Mouse (Mus musculus) spleen, postnatal 4 days (tissue): ENCODE measurements around the gene Hp1bp3.

ENCODE experiments used
- DNase-seq, 2 experiments: peaks; one replicate each; pipeline ENCODE4 v3.0.0; 2022; ENCODE audit warnings: low spot score in 2 of 2

Hp1bp3 gene

DNA sequence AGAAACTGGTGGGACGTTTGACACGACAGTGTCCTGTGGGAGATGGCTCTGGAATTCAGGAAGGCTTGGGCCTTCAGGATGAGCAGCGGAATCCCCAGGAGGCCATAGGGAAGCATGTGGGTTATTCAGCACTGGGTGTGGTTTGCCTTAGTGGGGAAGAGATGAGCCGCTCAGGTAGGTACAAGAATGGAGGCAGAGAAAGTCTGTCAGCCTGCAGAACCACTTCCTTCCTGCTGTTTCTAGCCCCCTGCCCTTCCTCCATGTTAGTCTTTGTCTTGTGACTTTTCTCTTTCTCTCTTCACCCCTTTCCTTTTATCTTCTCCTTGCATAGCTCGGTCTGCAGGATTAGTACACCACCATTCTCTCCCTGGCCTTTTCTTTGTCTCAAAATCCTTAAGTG lies 6.3 kb downstream of the Hp1bp3 start:
- DNase-seq, result no peak

DNA sequence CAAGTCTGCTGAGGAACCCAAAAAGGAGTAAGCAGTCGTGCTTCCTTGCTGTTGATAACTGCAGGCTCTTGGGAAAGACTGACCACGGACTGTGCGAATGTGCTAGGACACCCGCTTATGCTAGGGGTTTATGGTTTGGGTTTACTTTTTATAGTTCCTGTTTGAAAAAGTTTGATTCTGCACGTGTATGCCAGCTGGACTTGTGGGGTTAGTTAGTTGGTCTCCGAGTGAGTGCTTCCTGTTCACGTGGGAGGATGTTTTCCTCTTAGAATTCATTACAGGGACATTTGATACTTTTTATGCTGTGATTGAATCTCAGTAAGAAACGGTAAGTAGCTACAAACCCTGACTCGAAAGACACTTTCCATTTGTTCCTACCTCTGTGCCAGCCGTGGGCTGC lies 7.5 kb downstream of the Hp1bp3 start:
- no peak for DNase-seq

DNA sequence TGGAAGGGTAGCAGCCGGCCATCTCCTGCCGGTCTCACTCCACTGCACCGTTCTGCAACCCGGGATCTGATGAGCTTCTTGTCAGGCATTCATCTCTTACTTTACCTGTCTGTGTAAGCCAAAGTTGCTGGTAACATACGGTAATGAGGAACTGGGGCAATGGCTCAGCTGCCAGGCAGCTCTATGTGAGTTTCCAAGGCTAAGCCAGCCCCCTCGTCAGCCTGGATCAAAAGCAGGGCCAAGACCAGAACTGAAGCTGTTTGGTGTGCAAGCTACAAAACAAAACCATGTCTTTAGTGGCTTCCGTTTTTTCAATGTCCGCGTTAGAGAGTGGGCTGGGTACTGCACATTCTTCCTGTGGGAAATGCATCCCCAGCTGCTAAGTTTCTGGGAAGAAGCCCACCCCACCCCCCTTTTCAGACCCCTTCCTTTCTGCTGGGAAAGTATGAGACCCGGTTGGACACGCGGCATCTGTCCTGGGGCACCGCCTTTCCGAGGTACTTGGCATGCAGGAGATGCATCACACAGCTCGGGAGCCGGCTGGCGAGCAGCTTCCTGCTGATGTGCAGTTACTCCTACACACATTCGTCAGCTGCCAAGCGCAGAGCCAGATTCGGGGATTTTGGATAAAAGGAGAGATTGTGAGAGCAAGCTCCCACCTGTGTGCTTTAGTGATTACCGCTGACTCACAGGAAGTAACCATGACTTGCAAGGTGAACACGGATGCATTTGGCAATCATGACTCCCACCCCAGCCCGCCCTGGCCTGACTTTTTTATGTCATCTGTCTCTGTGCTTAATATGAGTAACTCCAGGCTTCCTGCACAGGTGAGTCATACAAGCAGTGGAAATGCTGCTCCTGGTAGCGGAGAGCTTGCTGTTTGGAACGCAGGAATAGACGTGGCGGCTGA lies 30.9 kb downstream of the Hp1bp3 start:
- DNase-seq, result no peak

DNA sequence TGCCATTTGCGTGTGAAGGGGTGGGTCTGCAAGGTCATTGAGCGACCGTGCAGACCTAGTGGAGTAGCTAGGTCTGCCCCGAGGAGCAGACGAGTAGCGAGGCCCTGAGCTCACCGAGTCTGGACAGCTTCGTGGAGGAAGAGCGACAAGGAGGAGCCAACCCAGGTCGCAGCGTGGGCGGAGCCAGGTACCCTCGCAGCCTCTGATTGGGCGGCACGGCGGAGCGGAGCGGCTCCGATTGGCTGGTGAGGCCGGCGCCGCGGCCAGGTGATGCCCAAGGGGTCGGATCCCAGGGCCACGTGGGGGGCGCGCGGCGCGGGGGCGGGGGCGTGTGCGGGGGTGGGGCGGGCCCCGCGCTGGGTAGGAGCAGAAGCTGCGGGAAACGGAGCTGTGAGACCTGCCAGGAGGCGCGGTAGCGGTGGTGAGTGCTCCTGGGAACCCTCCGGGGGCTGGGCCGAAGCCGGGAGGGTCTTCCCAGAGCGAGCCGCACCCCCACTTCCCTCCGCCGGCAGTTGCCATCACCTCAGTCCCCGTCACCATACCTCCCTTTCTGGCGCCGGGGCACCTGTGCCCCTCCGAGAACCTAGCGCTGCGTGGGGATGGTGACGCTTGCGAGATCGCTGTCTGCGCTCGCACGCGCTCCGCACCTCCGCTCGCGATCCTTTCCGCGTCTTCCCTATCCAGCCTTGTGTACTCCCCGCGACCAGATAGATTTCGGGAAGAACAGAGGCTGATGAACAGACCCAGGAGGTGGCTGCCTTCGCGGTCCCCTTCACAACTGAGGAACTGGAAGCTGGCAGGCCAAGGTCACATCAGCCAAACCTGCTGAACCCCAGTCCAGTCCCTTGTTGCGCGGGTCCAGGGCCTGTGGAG lies 34.2 kb downstream of the Hp1bp3 start, which contains the start of the genes Sh2d5 and Kif17:
TSS of gene Sh2d5 (plus strand) at position 316 of the 873 bp plus-strand sequence.
TSS of gene Kif17 (plus strand) at position 348 of the 873 bp plus-strand sequence.
- peak; percentile 76 to 87 for DNase-seq

DNA sequence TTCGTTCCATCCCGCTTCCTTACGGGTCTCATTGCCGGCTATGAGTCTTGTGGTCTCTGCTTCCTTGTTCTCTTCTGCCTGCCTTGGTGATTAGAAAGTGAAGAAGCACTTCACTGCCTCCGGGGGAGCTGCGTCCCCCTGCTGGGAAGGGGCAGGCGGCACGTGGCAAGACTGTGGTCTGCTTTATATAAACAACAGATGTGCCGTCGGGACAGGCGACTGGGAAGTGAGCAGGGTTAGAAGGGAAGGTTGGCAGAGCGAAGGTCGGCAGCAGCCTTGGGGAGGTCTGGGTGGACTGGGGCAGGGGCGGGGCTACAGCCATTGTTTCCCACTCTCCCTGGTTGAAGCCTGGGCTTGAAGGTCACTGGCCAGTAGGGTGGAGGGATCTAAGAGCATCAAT lies 35.7 kb downstream of the Hp1bp3 start:
- no peak for DNase-seq

DNA sequence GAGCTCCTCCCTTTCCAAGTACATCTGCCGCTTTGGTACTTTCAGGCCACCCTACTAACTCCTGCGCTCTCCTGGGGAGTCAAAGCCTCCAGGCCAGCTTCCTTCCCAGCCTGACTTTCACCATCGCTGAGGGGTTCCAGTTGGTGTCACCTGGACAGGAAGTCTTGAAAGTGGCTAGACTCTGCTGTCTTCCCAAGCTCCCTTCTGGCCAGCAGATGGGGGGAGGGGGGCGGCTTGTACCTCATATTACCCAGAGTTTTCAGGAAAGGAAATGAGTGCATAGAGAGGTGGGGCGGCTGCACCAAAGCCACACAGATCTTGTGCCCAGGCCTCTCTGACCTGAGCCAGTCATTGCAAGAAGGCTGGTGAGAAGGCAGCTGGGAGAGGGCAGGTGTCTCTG lies 36.1 kb downstream of the Hp1bp3 start:
- no peak for DNase-seq

DNA sequence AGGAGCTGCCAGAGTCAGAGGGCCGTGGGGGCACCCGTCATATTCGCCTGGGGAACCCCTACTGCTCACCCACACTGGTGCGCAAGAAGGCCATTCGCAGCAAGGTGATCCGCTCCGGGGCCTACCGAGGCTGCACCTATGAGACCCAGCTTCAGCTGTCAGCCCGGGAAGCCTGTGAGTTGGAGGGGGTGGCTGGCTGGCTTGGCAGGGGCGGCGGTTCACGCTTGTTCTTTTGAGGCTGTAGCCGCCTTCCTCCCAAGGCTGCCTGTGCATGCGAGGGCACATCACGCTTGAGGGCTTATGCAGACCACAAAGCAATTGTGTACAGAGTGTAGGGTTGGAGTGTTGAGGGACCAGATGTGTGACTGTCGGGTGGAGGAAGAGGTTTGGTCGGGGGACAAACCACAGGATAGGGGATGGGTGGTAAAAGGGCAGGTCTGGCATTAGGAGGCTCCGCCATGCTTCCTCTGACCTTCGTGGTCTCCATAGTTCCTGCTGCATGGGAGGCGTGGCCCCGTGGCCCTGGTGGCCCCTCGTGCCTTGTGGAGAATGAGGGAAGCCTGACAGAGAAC lies 41.1 kb downstream of the Hp1bp3 start:
- DNase-seq, result peak in 1 of 2 experiments; percentile 16

DNA sequence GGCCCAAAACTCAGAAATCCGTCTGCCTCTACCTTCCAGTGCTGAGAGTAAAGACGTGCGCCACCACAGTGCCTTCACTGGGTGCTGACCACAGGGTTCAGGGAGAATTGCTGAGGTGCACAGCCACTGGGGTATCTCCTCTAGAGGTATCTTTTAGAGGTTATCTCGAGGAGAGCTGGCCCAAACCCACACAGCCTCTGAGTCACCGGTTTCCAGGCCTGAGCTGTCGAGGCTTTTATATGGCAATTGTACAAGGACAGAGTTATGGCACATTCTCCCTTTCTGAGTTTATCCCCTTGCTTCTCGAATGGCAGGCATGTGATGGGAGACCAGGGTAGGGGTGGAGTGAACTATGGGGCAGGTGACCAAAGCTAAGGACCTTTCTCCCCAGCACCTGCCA lies 42.6 kb downstream of the Hp1bp3 start:
- no peak for DNase-seq

DNA sequence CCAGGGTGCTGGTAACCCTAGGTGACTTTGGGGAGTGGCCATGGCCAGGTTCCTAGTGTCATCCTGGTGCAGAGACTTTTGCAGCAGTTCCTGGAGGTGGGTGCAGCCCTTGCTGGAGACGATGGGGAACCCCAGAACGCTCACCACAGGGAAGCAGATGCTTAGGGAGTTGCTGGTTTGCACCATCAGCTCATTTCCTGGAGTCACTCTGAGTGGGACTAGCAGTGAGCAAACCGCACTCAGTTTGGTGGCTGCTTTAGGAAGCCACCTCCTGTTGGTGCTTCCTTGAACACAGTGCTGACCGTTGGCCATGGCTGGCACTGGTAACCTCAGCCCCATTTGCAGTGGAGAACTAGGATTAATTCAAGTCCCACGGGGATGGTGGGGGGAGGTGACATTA lies 43.4 kb downstream of the Hp1bp3 start:
- DNase-seq, result no peak

DNA sequence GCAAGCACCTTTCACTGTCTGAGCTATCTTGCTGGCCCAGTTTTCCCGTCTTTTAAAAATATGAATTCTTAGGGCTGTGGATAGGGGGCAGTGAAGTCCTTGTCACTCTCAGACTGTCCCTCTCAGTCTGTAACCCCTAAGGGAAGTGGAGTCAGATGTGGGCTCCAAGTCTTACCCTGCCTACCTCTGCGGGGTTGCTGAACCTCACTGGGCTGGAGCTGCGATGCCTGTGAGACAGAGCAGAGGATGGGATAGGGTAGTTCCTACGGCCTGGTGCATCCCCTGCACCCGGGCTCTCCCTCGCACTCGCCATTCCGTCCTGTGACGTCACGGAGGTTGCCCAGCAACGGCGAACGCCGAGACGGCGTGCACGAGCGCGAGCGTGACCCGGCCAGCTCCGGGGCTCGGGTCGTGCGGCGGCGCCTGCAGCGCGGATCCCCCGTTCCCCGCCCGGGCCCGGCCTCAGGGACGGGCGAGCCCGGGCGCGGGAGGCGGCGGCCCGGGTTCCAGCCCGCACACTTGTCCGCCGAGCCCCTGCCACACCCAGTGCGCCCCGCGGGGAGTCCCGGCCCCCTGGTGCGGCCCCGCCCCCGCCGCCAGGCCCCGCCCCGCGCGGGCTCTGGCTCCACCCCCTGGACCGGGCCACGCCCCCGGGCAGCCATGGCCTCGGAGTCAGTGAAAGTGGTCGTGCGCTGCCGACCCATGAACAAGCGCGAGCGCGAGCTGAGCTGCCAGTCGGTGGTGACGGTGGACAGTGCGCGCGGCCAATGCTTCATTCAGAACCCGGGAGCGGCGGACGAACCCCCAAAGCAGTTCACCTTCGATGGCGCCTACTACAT lies 46.0 kb downstream of the Hp1bp3 start:
- DNase-seq, result peak; percentile 81 to 92

DNA sequence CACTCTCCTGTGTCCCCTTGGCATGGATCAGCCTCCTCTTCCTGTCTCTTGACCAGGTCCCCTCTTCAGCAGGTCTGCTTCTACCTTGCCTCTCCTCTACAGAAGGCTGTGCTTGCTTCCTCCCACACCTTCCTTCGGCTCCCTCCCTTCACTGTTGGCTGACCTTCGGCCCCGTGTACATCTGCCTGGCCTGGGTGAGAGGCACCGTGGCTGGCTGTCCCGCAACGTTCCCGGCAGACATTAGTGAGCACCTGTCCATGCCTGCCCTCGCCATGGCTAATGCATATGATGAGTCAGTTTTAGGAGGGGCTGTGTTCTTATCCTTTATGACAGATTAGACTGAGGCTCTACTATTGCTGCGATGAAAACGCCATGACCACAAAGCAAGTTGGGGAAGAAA lies 51.8 kb downstream of the Hp1bp3 start:
- DNase-seq, result no peak

DNA sequence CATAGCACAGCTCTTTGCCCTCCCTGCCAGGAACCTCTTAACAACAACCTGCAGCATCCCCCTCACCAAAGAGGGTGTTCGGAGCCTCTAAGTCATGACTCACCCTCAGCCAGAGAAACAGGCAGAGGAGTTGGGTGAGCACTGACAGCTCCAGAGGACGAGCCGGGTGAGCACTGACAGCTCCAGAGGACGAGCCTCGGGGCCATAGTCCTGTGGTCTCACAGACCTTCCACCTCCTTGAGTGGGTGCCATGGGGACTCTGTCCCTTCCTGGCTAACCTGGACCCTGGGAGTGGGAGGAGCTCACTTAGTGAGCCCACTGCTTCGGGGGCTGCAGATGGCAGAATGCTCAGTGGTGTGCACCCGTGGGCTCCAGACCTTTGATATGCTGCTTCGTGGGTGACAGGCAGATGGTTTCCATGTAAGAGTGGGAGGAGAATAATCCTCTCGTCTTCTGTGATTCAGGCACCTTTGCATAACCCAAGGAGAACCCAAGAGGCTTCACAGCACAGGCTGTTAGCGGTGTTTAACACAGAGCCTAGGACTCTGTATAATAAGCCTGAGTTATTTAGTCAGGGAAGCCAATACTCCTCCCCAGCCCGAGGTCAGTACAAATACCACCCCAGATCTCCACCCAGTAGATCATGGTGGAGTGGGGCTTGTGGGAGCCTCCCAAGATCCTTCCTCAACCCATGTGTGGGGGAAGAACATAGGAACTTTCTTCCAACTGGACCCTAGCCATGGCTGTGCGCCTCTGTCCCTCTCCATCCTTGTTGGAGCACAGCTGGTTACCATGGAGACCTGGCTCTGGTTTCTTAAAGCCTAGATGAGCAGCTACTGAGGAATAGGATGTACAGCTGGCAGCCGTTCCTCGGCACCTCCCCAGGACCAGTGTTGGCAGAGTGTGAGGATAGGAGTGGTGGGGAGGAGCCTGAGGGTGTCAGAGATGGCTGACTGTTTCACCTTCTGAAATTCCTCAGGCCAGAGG lies 56.2 kb downstream of the Hp1bp3 start:
- DNase-seq, result no peak

DNA sequence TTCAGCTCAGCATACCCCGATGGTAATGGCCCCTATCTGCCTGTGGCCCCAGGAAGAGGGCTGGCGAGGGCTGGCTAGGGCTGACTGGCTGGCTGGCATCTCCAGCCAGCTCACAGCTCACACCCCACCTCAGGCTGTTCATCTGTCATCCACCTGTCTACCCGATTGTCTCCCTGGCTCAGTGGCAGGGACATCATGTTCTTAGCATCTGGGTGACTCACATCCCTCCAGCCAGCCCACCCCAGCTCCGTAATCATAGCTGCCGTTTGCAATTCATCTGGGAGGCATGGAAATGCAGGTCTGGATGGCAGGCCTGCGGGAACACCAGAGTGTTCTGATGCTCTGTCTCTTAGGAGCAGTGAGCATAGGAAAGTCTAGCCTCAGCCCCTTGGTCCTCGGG lies 62.2 kb downstream of the Hp1bp3 start:
- no peak for DNase-seq

DNA sequence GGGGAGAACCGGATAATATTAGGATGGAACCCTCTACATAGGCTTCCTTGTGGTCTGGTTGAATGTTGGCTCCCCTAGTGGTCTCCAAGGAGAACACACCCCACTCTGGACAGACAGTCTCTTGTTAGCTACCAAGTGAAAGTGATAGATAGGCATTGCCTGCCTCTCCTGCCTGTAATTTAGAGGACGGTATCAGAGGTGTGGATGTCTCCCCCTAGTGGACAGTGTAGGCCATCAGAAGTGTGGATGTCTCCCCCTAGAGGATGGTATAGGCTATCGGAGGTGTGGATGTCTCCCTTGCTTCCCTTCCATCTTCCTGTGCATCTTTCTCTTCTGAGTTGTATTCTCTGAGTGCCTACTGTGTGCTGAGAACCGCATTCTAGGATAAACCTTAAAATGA lies 66.7 kb downstream of the Hp1bp3 start:
- DNase-seq, result peak; percentile 75 to 85

DNA sequence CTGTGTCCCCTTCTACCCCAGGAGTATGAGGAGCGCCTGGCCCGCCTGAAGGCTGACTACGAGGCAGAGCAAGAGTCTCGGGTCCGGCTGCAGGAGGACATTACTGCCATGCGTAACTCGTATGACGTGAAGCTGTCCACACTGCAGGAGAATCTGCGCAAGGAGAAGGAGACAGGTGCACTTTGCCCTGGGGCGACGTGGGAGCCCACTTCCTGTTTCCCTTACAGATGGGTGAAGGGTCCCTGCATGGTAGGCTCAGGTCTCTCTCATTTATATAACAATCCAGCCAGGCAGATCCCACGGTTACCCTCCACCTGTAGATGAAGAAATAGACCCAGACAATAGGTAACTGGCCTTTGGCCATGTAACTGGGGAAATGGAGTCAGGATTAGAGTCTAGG lies 70.3 kb downstream of the Hp1bp3 start:
- no peak for DNase-seq

DNA sequence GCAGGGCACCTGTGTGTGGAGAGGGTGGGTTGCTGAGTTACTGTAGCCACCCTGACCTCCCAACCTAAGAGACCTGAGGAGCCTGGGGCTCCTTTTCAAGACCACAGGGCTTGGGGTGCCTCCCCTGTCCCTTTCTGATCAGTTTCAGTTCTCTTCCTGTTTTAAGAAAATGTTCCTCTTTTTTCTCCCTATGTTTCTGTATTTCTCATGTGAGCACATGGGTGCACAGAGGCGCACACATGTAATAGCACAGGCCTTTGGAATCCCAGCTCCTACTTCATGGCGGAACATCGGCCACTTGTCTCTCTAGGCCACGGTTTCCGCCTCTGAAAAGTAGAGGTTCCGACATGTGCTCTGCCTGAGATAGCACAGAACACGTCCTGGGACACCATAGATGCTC lies 72.6 kb downstream of the Hp1bp3 start:
- DNase-seq, result no peak

DNA sequence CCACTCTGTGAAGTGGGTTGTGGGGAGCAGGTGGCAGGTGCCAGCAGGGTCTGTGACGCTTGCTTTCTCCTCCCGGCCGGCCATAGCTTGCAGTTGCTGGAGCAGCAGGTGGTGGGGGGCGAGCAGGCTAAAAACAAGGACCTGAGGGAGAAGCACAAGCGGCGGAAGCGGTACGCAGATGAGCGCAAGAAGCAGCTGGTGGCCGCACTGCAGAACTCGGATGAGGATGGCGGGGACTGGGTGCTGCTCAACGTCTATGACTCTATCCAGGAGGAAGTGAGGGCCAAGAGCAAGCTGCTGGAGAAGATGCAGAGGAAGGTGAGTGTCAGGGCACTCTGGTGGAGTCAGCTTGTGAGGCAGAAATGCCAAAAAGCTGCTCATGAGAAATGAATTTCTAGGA lies 75.9 kb downstream of the Hp1bp3 start:
- DNase-seq, result no peak

DNA sequence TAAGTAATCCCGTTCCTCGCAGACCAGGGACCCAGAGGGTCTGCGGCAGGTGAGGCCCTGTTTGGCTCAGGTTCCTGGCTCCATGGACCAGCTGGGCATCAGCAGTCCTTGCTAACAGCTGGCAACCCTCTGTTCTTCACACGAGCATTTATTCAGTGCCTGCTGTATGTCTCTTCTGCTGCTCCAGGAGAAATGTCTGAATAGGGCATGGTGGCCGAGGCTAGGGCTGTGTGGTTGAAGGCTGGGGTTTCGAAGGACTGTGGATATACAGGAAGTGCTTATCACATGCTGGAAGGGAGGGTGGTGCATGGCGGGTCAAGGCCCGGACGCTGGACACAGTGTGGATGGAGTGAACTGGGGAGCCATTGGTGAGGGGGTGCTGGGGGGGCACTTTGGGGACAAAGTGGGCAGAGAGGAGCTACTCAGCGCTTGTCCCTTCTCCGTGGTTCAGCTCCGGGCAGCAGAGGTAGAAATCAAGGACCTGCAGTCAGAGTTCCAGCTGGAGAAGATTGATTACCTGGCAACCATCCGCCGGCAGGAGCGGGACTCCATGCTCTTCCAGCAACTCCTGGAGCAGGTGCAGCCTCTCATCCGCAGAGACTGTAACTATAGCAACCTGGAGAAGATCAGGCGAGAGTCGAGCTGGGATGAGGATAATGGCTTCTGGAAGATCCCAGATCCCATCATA lies 77.3 kb downstream of the Hp1bp3 start:
- no peak for DNase-seq

DNA sequence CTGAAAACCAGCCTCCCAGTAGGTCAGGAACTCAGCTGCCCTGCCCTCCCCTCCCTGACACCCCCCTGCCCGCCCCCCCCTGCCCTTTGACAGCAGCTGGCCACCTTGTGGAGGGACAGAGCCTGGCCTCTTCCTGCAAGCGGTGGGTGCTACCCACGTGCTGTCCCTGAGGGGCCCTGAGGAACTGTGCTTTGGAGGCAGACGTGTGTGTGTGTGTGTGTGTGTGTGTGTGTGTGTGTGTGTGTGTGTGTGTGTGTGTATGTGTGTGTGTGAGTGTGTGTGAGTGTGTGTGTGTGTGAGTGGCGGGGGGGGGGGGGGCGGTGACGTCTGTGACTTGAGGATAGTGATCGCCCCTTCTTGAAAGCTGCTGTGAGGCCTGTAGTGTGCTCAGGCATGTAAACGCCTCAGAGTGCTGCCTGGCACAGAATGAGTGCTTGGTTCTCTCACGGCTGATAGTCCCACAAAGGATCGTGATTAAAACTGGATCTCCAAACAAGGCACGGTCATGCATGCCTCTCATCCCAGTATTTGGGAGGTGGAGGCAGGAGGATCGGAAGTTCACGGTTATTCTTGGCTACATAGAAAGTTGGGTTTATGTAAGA lies 78.0 kb downstream of the Hp1bp3 start:
- no peak for DNase-seq
